Mouse (Mus musculus): Measurements from ENCODE around the gene Xpnpep1. TPM values are rescaled to one million over a fixed set of nuclear protein-coding genes. Genes with fewer than 3 reads are reported as not detected.

Xpnpep1 gene
- total and polyA plus RNA-seq, 3 experiments, result 82.8 to 99.6 (median 96.0) TPM

GRCm38 (mm10) chr19:53086861-53087260 lies 46.8 kb upstream of the Xpnpep1 start:
- no peaks in the 10 kb centered on the region for H3K79me2 ChIP-seq (replicated peaks; ENCODE audit: control insufficient read depth, extremely low read depth, insufficient read depth, poor library complexity, severe bottlenecking)
- no peak overlapping the region for H3K4me3 ChIP-seq (replicated peaks in 1 of 3; ENCODE audit: low read depth in 2 of 3, low read length in 2 of 3, poor library complexity in 1 of 3)
- dilution Hi-C loops (cut with MboI; ENCODE audit: extremely low pct_ligation_motif_present, extremely low pct_unique_long_range_greater_than_20kb, low sequenced_read_pairs), result no loop called here
- no peaks in the 10 kb centered on the region for H3K4me1 ChIP-seq (ENCODE audit: control insufficient read depth in 1 of 2, insufficient read depth in 2 of 2)
- no peak overlapping the region for H3K9ac ChIP-seq (ENCODE audit: insufficient read depth, low read depth)
- in situ Hi-C loops (cut with MboI; ENCODE audit: low pct_ligation_motif_present, low pct_unique_long_range_greater_than_20kb, low sequenced_read_pairs), result no loop called here
- H3K36me3 ChIP-seq (replicated peaks in 1 of 2; ENCODE audit: control insufficient read depth in 1 of 2, insufficient read depth in 1 of 2, low read length in 1 of 2), result no peaks in the 10 kb centered on the region
- no peak overlapping the region for H3K27ac ChIP-seq (ENCODE audit: insufficient read depth, low read depth)
- H3K9me3 ChIP-seq (replicated peaks; ENCODE audit: low read length), result peaks cover 3% of the 10 kb centered on the region
- no peak for DNase-seq (ENCODE audit: extremely low read depth)
- no peaks in the 10 kb centered on the region for H3K27me3 ChIP-seq (replicated peaks)
- no peak overlapping the region for H3K4me2 ChIP-seq (ENCODE audit: insufficient read depth, low read depth, poor library complexity, severe bottlenecking)
- TF ChIP-seq RAD21 (IDR thresholded peaks at IDR 0.05; ENCODE audit: low read depth, low read length) (no peak), USF1 (IDR thresholded peaks at IDR 0.05; ENCODE audit: low read depth, low read length) (no peak), CHD1 (IDR thresholded peaks at IDR 0.05; ENCODE audit: low read depth, low read length) (no peak), IRF4 (IDR thresholded peaks at IDR 0.05; ENCODE audit: low read depth, low read length) (no peak), USF2 (conservative IDR thresholded peaks at IDR 0.05; ENCODE audit: low read depth, low read length) (no peak), MEF2A (IDR thresholded peaks at IDR 0.05; ENCODE audit: borderline replicate concordance, low read depth, low read length) (no peak), POLR2A (IDR thresholded peaks at IDR 0.05; ENCODE audit: low read depth, low read length) (no peak), MAZ (IDR thresholded peaks at IDR 0.05; ENCODE audit: low read depth, low read length) (no peak), EP300 (IDR thresholded peaks at IDR 0.05; ENCODE audit: low read length) (no peak), MAFK (IDR thresholded peaks at IDR 0.05; ENCODE audit: insufficient replicate concordance, low read length) (no peak), ETS1 (conservative IDR thresholded peaks at IDR 0.05; ENCODE audit: low read depth, low read length) (no peak), UBTF (IDR thresholded peaks at IDR 0.05; ENCODE audit: low read depth, low read length) (no peak), ZMIZ1 (IDR thresholded peaks at IDR 0.05; ENCODE audit: low read depth, low read length) (no peak), ZNF384 (IDR thresholded peaks at IDR 0.05; ENCODE audit: low read depth, low read length) (no peak)

GRCm38 (mm10) chr19:53084735-53085134 lies 44.7 kb upstream of the Xpnpep1 start:
- in situ Hi-C loops (cut with MboI; ENCODE audit: low pct_ligation_motif_present, low pct_unique_long_range_greater_than_20kb, low sequenced_read_pairs) (no loop called here), dilution Hi-C loops (cut with MboI; ENCODE audit: extremely low pct_ligation_motif_present, extremely low pct_unique_long_range_greater_than_20kb, low sequenced_read_pairs) (no loop called here)
- no peak for TF ChIP-seq UBTF (IDR thresholded peaks at IDR 0.05; ENCODE audit: low read depth, low read length)
- TF ChIP-seq ETS1 (conservative IDR thresholded peaks at IDR 0.05; ENCODE audit: low read depth, low read length), result no peak
- no peak for TF ChIP-seq ELF1 (IDR thresholded peaks at IDR 0.05; ENCODE audit: low read depth, low read length)
- no peak for TF ChIP-seq CTCF (conservative IDR thresholded peaks at IDR 0.05 in 1 of 2, IDR thresholded peaks at IDR 0.05 in 1 of 2; ENCODE audit: low read depth in 2 of 2, low read length in 2 of 2)
- no peak for TF ChIP-seq TCF12 (IDR thresholded peaks at IDR 0.05; ENCODE audit: low read depth, low read length)
- TF ChIP-seq MAX (IDR thresholded peaks at IDR 0.05; ENCODE audit: low read length), result no peak
- TF ChIP-seq SIN3A (IDR thresholded peaks at IDR 0.05; ENCODE audit: low read length), result no peak
- TF ChIP-seq ZKSCAN1 (IDR thresholded peaks at IDR 0.05; ENCODE audit: borderline replicate concordance, low read depth, low read length), result no peak
- TF ChIP-seq PAX5 (IDR thresholded peaks at IDR 0.05; ENCODE audit: low read length), result no peak
- no peak for TF ChIP-seq IRF4 (IDR thresholded peaks at IDR 0.05; ENCODE audit: low read depth, low read length)
- TF ChIP-seq SMC3 (IDR thresholded peaks at IDR 0.05; ENCODE audit: low read depth, low read length), result no peak
- TF ChIP-seq NRF1 (IDR thresholded peaks at IDR 0.05; ENCODE audit: low read depth, low read length), result no peak
- no peak for TF ChIP-seq RAD21 (IDR thresholded peaks at IDR 0.05; ENCODE audit: low read depth, low read length)
- TF ChIP-seq NELFE (IDR thresholded peaks at IDR 0.05; ENCODE audit: low read depth, low read length), result no peak
- Histone ChIP-seq H3K79me2 (replicated peaks; ENCODE audit: control insufficient read depth, extremely low read depth, insufficient read depth, poor library complexity, severe bottlenecking) (no peaks in the 10 kb centered on the region), H3K4me3 (replicated peaks in 1 of 3; ENCODE audit: low read depth in 2 of 3, low read length in 2 of 3, poor library complexity in 1 of 3) (no peak overlapping the region), H3K4me2 (ENCODE audit: insufficient read depth, low read depth, poor library complexity, severe bottlenecking) (no peak overlapping the region), H3K4me1 (ENCODE audit: control insufficient read depth in 1 of 2, insufficient read depth in 2 of 2) (no peaks in the 10 kb centered on the region), H3K9ac (ENCODE audit: insufficient read depth, low read depth) (no peak overlapping the region), H3K27me3 (replicated peaks) (no peaks in the 10 kb centered on the region), H3K36me3 (replicated peaks in 1 of 2; ENCODE audit: control insufficient read depth in 1 of 2, insufficient read depth in 1 of 2, low read length in 1 of 2) (no peaks in the 10 kb centered on the region), H3K9me3 (replicated peaks; ENCODE audit: low read length) (peaks cover 3% of the 10 kb centered on the region), H3K27ac (ENCODE audit: insufficient read depth, low read depth) (no peak overlapping the region)
- DNase-seq (ENCODE audit: extremely low read depth), result no peak
